In genomic region chr1:72718846-72719245, GRCm38 (mm10) we compare ENCODE assay signal across 8 mouse cellular contexts. TPM values are rescaled to one million over a fixed set of nuclear protein-coding genes. Genes with fewer than 3 reads are reported as not detected.
DNase-seq lines count a peak whose midpoint lies in the region; ATAC-seq lines count a peak whose summit lies in the region.

No protein-coding gene starts in this region.

- no peak overlapping the region for H3K4me2 ChIP-seq in heart, embryonic 15.5 days
- no peak overlapping the region for H3K4me2 ChIP-seq in embryonic facial prominence, embryonic 14.5 days (ENCODE audit: low read depth, low read length)

- 21% methylated on average over 5 of the region's 5 CpGs for WGBS in heart, embryonic 15.5 days
- WGBS in embryonic facial prominence, embryonic 14.5 days, result 20% methylated on average over 5 of the region's 5 CpGs

- no peaks in the 10 kb centered on the region for H3K9me3 ChIP-seq in heart, embryonic 15.5 days (replicated peaks)
- no peaks in the 10 kb centered on the region for H3K9me3 ChIP-seq in embryonic facial prominence, embryonic 14.5 days (ENCODE audit: control insufficient read depth, low read length)

- H3K9ac ChIP-seq in heart, embryonic 15.5 days, result no peak overlapping the region
- H3K9ac ChIP-seq in embryonic facial prominence, embryonic 14.5 days (ENCODE audit: low read depth, low read length), result no peak overlapping the region

- DNase-seq in heart, adult 9 months (ENCODE audit: low spot score in 2 of 2), result no peak
- DNase-seq in adrenal gland, postnatal 14 days, result peak; percentile 84
- peak; percentile 80 for DNase-seq in embryonic facial prominence, embryonic 14.5 days (ENCODE audit: low spot score)
- peak; percentile 71 for DNase-seq in induced T-regulatory cell, adult 2 months (ENCODE audit: low read depth)
- DNase-seq in left cerebral cortex, postnatal 25 days (ENCODE audit: low spot score in 2 of 2), result peak; percentile 52 to 65
- DNase-seq in mesoderm, embryonic 11.5 days (ENCODE audit: low read depth, low spot score), result peak; percentile 81
- peak; percentile 71 to 82 for DNase-seq in spleen, postnatal 4 days (ENCODE audit: low spot score in 2 of 2)

- H3K4me3 ChIP-seq in heart, embryonic 15.5 days, result no peak overlapping the region
- no peak overlapping the region for H3K4me3 ChIP-seq in embryonic facial prominence, embryonic 14.5 days (ENCODE audit: low read depth, low read length)

- intact Hi-C loops in left cerebral cortex, postnatal 25 days (cut with DNase I), result loop anchor here (2.0 kb wide), 1 partner anchor 1108 kb away; no protein-coding TSS in a partner anchor

- H3K4me1 ChIP-seq in heart, embryonic 15.5 days (replicated peaks), result peaks cover 8% of the 10 kb centered on the region
- H3K4me1 ChIP-seq in embryonic facial prominence, embryonic 14.5 days (ENCODE audit: control insufficient read depth, insufficient read depth, low read length), result no peaks in the 10 kb centered on the region

- H3K36me3 ChIP-seq in heart, embryonic 15.5 days, result peaks cover 20% of the 10 kb centered on the region
- H3K36me3 ChIP-seq in embryonic facial prominence, embryonic 14.5 days (ENCODE audit: control insufficient read depth, insufficient read depth, low read length), result peaks cover 21% of the 10 kb centered on the region

- H3K27me3 ChIP-seq in heart, embryonic 15.5 days, result no peaks in the 10 kb centered on the region
- H3K27me3 ChIP-seq in embryonic facial prominence, embryonic 14.5 days (replicated peaks; ENCODE audit: control insufficient read depth, insufficient read depth, low read length), result no peaks in the 10 kb centered on the region

- H3K27ac ChIP-seq in heart, embryonic 15.5 days, result no peak overlapping the region
- H3K27ac ChIP-seq in embryonic facial prominence, embryonic 14.5 days (replicated peaks; ENCODE audit: low read depth, low read length), result no peak overlapping the region

- 0 out of 2 replicates have a peak, but pooled peaks have one; percentile 54 for ATAC-seq in heart, embryonic 15.5 days (replicated peaks; ENCODE audit: insufficient number of reproducible peaks, insufficient read depth, low FRiP score, low read depth)
- ATAC-seq in embryonic facial prominence, embryonic 14.5 days (ENCODE audit: low read depth), result peak; percentile 80

RNA-seq across cellular contexts. Expression of gene Rpl37a, which starts 7.8 kb away (rescaled TPM):
- polyA plus RNA-seq in heart, embryonic 15.5 days (2015; fragmentation: Nextera tagmentation; extraction: Ambion mirVana), result 860 and 1,102 TPM in 2 replicates
- total RNA-seq in adrenal gland, postnatal 14 days (2021), result 892 and 1,080 TPM in 2 replicates
- 2,077 and 2,336 TPM in 2 replicates for polyA plus RNA-seq in embryonic facial prominence, embryonic 14.5 days (2014; fragmentation: Nextera tagmentation; extraction: Ambion mirVana)
- 100 to 1,000 TPM; 500 to 511 TPM for total RNA-seq in left cerebral cortex, postnatal 25 days (2021)

RNA-seq across cellular contexts. Expression of gene Ankar, which starts 18.5 kb away (rescaled TPM):
- not detected in 2 replicates for polyA plus RNA-seq in heart, embryonic 15.5 days (2015; fragmentation: Nextera tagmentation; extraction: Ambion mirVana)
- not detected in 2 replicates for total RNA-seq in adrenal gland, postnatal 14 days (2021)
- polyA plus RNA-seq in embryonic facial prominence, embryonic 14.5 days (2014; fragmentation: Nextera tagmentation; extraction: Ambion mirVana), result not detected in 2 replicates
- total RNA-seq in left cerebral cortex, postnatal 25 days (2021), result not detected

Comparison
In these comparisons a context has a peak if more than half of its experiments do, and no peak if none do; other contexts are left out.
1. DNase-seq: peak in adrenal gland, postnatal 14 days (single experiment), embryonic facial prominence, embryonic 14.5 days (single experiment), induced T-regulatory cell, adult 2 months (single experiment), left cerebral cortex, postnatal 25 days (2 of 2), mesoderm, embryonic 11.5 days (single experiment) and spleen, postnatal 4 days (2 of 2); none in heart, adult 9 months (0 of 2).